Mouse (Mus musculus) heart, embryonic 15.5 days (tissue): ENCODE measurements at regions not wholly inside any gene's neighbourhood (a gene's known extent, or its start where the extent isn't known, plus 50 kb on each side); places are given as distances from the start of the nearest gene placed in this dataset.

Experiments
- ATAC-seq: fragments of 200-750 bp; cut with Nextera tagmentation; replicated peaks from 2 replicates; pipeline ENCODE4 v1.8.0; 2017; ENCODE audit warnings: low read depth, moderate TSS enrichment; ENCODE audit not compliant: insufficient number of reproducible peaks, insufficient read depth, low FRiP score
- H3K27ac ChIP-seq: fragments of 300-500 bp; sonication (generic); 2 replicates; pipeline ENCODE4 v1.5.1; 2015; ENCODE audit warnings: mild to moderate bottlenecking, inconsistent platforms
- H3K27me3 ChIP-seq: fragments of 300-500 bp; sonication (generic); 2 replicates; pipeline ENCODE4 v1.6.1; 2015; ENCODE audit warnings: inconsistent platforms
- H3K36me3 ChIP-seq: fragments of 300-500 bp; sonication (generic); 2 replicates; pipeline ENCODE4 v1.6.1; 2015; ENCODE audit warnings: mild to moderate bottlenecking, inconsistent platforms
- H3K4me1 ChIP-seq: fragments of 300-500 bp; sonication (generic); replicated peaks from 2 replicates; pipeline ENCODE4 v1.6.1; 2015; ENCODE audit warnings: inconsistent platforms
- H3K4me2 ChIP-seq: fragments of 300-500 bp; sonication (generic); 2 replicates; pipeline ENCODE4 v1.6.1; 2015; ENCODE audit warnings: inconsistent platforms, mild to moderate bottlenecking, moderate library complexity
- H3K4me3 ChIP-seq: fragments of 300-500 bp; sonication (generic); 2 replicates; pipeline ENCODE4 v1.5.1; 2015; ENCODE audit warnings: mild to moderate bottlenecking, inconsistent platforms
- H3K9ac ChIP-seq: fragments of 300-500 bp; sonication (generic); 2 replicates; pipeline ENCODE4 v1.6.1; 2015; ENCODE audit warnings: mild to moderate bottlenecking, inconsistent platforms
- H3K9me3 ChIP-seq: fragments of 300-500 bp; sonication (generic); replicated peaks from 2 replicates; pipeline ENCODE4 v1.6.1; 2016; ENCODE audit warnings: inconsistent platforms
- WGBS: fragments of 180-500 bp; shearing (Covaris S2); methylation state at CpG from one replicate; pipeline ENCODE4 v1.1.7; 2015; ENCODE audit warnings: mixed read lengths; 5-methylcytosine and 5-hydroxymethylcytosine counted together

- Histone ChIP-seq H3K4me1 (peaks cover 4% of the 10 kb centered on the region; the same call in 1 of the 2 replicates), H3K9me3 (no peaks in the 10 kb centered on the region), H3K4me3 (no peak overlapping the region), H3K9ac (no peak overlapping the region), H3K27ac (no peak overlapping the region), H3K4me2 (no peak overlapping the region), H3K27me3 (no peaks in the 10 kb centered on the region), H3K36me3 (no peaks in the 10 kb centered on the region)
- ATAC-seq: no peak
- WGBS: 72% methylated on average over 3 of the region's 3 CpGs
Observed at GRCm38 (mm10) chr1:137669849-137670248, 505.7 kb downstream of the Ptprc start.

- H3K4me1 ChIP-seq: peaks cover 10% of the 10 kb centered on the region
- no peak overlapping the region for H3K27ac ChIP-seq
- H3K27me3 ChIP-seq: no peaks in the 10 kb centered on the region
- ATAC-seq: no peak
- no peak overlapping the region for H3K4me3 ChIP-seq
- no peak overlapping the region for H3K9ac ChIP-seq
- H3K9me3 ChIP-seq: no peaks in the 10 kb centered on the region
- no peaks in the 10 kb centered on the region for H3K36me3 ChIP-seq
- no peak overlapping the region for H3K4me2 ChIP-seq
- WGBS: 86% methylated on average over 1 of the region's 1 CpGs
Observed at GRCm38 (mm10) chr1:137658141-137658540, 517.4 kb downstream of the Ptprc start.

GRCm38 (mm10) chr1:137656900-137657458, 518.5 kb downstream of the Ptprc start:
- no peaks in the 10 kb centered on the region for H3K36me3 ChIP-seq
- H3K9me3 ChIP-seq: no peaks in the 10 kb centered on the region
- no peak overlapping the region for H3K9ac ChIP-seq
- 13% methylated on average over 6 of the region's 6 CpGs for WGBS
- peak overlapping the region; percentile 32 for H3K4me3 ChIP-seq
- H3K27me3 ChIP-seq: no peaks in the 10 kb centered on the region
- peak; percentile 94 for ATAC-seq
- peaks cover 10% of the 10 kb centered on the region for H3K4me1 ChIP-seq
- H3K27ac ChIP-seq: peak overlapping the region; percentile 90
- peak overlapping the region; percentile 43 for H3K4me2 ChIP-seq

GRCm38 (mm10) chr1:137654171-137654570, 521.3 kb downstream of the Ptprc start:
- Histone ChIP-seq H3K4me1 (peaks cover 16% of the 10 kb centered on the region), H3K36me3 (no peaks in the 10 kb centered on the region), H3K4me2 (no peak overlapping the region), H3K27ac (peak overlapping the region; percentile 53; the same call in 1 of the 2 replicates), H3K9me3 (no peaks in the 10 kb centered on the region), H3K27me3 (no peaks in the 10 kb centered on the region), H3K4me3 (no peak overlapping the region), H3K9ac (no peak overlapping the region)
- ATAC-seq: no peak
- whole genome bisulfite sequencing: 43% methylated on average over 4 of the region's 4 CpGs

- H3K27ac ChIP-seq: no peak overlapping the region
- no peak overlapping the region for H3K4me3 ChIP-seq
- H3K9ac ChIP-seq: no peak overlapping the region
- H3K9me3 ChIP-seq: no peaks in the 10 kb centered on the region
- 72% methylated on average over 5 of the region's 5 CpGs for WGBS
- H3K27me3 ChIP-seq: no peaks in the 10 kb centered on the region
- no peak overlapping the region for H3K4me2 ChIP-seq
- no peaks in the 10 kb centered on the region for H3K36me3 ChIP-seq
- peaks cover 16% of the 10 kb centered on the region for H3K4me1 ChIP-seq
- no peak for ATAC-seq
Observed at GRCm38 (mm10) chr1:137653495-137653894, 522.0 kb downstream of the Ptprc start.

GRCm38 (mm10) chr1:137650629-137651028, 524.9 kb downstream of the Ptprc start:
- no peak for ATAC-seq
- Histone ChIP-seq H3K4me1 (peaks cover 15% of the 10 kb centered on the region), H3K36me3 (no peaks in the 10 kb centered on the region), H3K27ac (no peak overlapping the region), H3K9ac (no peak overlapping the region), H3K4me2 (no peak overlapping the region), H3K27me3 (no peaks in the 10 kb centered on the region), H3K9me3 (no peaks in the 10 kb centered on the region), H3K4me3 (no peak overlapping the region)
- 59% methylated on average over 3 of the region's 3 CpGs for WGBS

GRCm38 (mm10) chr1:137650082-137650481, 525.4 kb downstream of the Ptprc start:
- H3K27me3 ChIP-seq: no peaks in the 10 kb centered on the region
- no peak overlapping the region for H3K4me3 ChIP-seq
- H3K27ac ChIP-seq: peak overlapping the region; percentile 38; the same call in 1 of the 2 replicates
- WGBS: 17% methylated on average over 2 of the region's 2 CpGs
- ATAC-seq: no peak
- H3K4me1 ChIP-seq: peaks cover 15% of the 10 kb centered on the region
- H3K36me3 ChIP-seq: no peaks in the 10 kb centered on the region
- H3K4me2 ChIP-seq: no peak overlapping the region
- H3K9ac ChIP-seq: no peak overlapping the region
- no peaks in the 10 kb centered on the region for H3K9me3 ChIP-seq

GRCm38 (mm10) chr1:137648832-137649231, 526.7 kb downstream of the Ptprc start:
- no peak overlapping the region for H3K27ac ChIP-seq
- H3K27me3 ChIP-seq: no peaks in the 10 kb centered on the region
- H3K36me3 ChIP-seq: no peaks in the 10 kb centered on the region
- no peaks in the 10 kb centered on the region for H3K9me3 ChIP-seq
- no peak for ATAC-seq
- H3K4me3 ChIP-seq: no peak overlapping the region
- peaks cover 19% of the 10 kb centered on the region for H3K4me1 ChIP-seq
- 87% methylated on average over 1 of the region's 1 CpGs for WGBS
- H3K4me2 ChIP-seq: no peak overlapping the region
- H3K9ac ChIP-seq: no peak overlapping the region

- ATAC-seq: peak; percentile 50; the same call in 1 of the 2 replicates
- Histone ChIP-seq H3K27ac (peak overlapping the region; percentile 31; the same call in 1 of the 2 replicates), H3K9ac (no peak overlapping the region), H3K27me3 (no peaks in the 10 kb centered on the region), H3K36me3 (no peaks in the 10 kb centered on the region), H3K4me2 (no peak overlapping the region), H3K9me3 (no peaks in the 10 kb centered on the region), H3K4me1 (peaks cover 11% of the 10 kb centered on the region; the same call in 1 of the 2 replicates), H3K4me3 (no peak overlapping the region)
- WGBS: 42% methylated on average over 6 of the region's 6 CpGs
Observed at GRCm38 (mm10) chr1:137644601-137645040, 530.9 kb downstream of the Ptprc start.

GRCm38 (mm10) chr1:137643508-137643907, 532.0 kb downstream of the Ptprc start:
- H3K4me2 ChIP-seq: no peak overlapping the region
- no peaks in the 10 kb centered on the region for H3K9me3 ChIP-seq
- 86% methylated on average over 1 of the region's 1 CpGs for WGBS
- H3K27me3 ChIP-seq: no peaks in the 10 kb centered on the region
- H3K4me1 ChIP-seq: peaks cover 10% of the 10 kb centered on the region; the same call in 1 of the 2 replicates
- no peaks in the 10 kb centered on the region for H3K36me3 ChIP-seq
- H3K27ac ChIP-seq: no peak overlapping the region
- H3K9ac ChIP-seq: no peak overlapping the region
- H3K4me3 ChIP-seq: no peak overlapping the region
- no peak for ATAC-seq

GRCm38 (mm10) chr1:137640848-137641247, 534.7 kb downstream of the Ptprc start:
- H3K4me2 ChIP-seq: no peak overlapping the region
- no peak overlapping the region for H3K9ac ChIP-seq
- no peak overlapping the region for H3K4me3 ChIP-seq
- 50% methylated on average over 7 of the region's 7 CpGs for WGBS
- no peak for ATAC-seq
- H3K27ac ChIP-seq: no peak overlapping the region
- peaks cover 10% of the 10 kb centered on the region; the same call in 1 of the 2 replicates for H3K4me1 ChIP-seq
- H3K27me3 ChIP-seq: no peaks in the 10 kb centered on the region
- H3K36me3 ChIP-seq: no peaks in the 10 kb centered on the region
- H3K9me3 ChIP-seq: no peaks in the 10 kb centered on the region

- H3K4me2 ChIP-seq: no peak overlapping the region
- H3K27ac ChIP-seq: no peak overlapping the region
- no peak overlapping the region for H3K4me3 ChIP-seq
- no peak overlapping the region for H3K9ac ChIP-seq
- no peaks in the 10 kb centered on the region for H3K27me3 ChIP-seq
- ATAC-seq: no peak
- H3K36me3 ChIP-seq: no peaks in the 10 kb centered on the region
- H3K4me1 ChIP-seq: no peaks in the 10 kb centered on the region
- WGBS: 61% methylated on average over 3 of the region's 3 CpGs
- H3K9me3 ChIP-seq: no peaks in the 10 kb centered on the region
Observed at GRCm38 (mm10) chr1:137636947-137637346, 538.6 kb downstream of the Ptprc start.
